ENCODE assay signal across 8 mouse cellular contexts in genomic region chr14:55540067-55540786, GRCm38 (mm10). TPM values are rescaled to one million over a fixed set of nuclear protein-coding genes. Genes with fewer than 3 reads are reported as not detected.
DNase-seq lines count a peak whose midpoint lies in the region; ATAC-seq lines count a peak whose summit lies in the region.

Gene Pck2 (plus strand): TSS chr14:55540266.

- H3K4me3 ChIP-seq in embryonic facial prominence, embryonic 15.5 days (replicated peaks), result peak within 1 kb of the TSS; percentile 59

- H3K4me1 ChIP-seq in embryonic facial prominence, embryonic 15.5 days, result peaks cover 22% of the 10 kb centered on the region

- peak within 1 kb of the TSS; percentile 82 for H3K4me2 ChIP-seq in embryonic facial prominence, embryonic 15.5 days (replicated peaks)

- H3K9ac ChIP-seq in embryonic facial prominence, embryonic 15.5 days, result peak within 1 kb of the TSS; percentile 69

- no peaks in the 10 kb centered on the region for H3K9me3 ChIP-seq in embryonic facial prominence, embryonic 15.5 days (replicated peaks)

- peaks cover 19% of the 10 kb centered on the region for H3K36me3 ChIP-seq in embryonic facial prominence, embryonic 15.5 days

- peak; percentile 90 for ATAC-seq in embryonic facial prominence, embryonic 15.5 days (ENCODE audit: insufficient number of reproducible peaks, low FRiP score, low TSS enrichment, low read depth)

- under 1% methylated on average over 32 of the region's 32 CpGs for WGBS in embryonic facial prominence, embryonic 15.5 days

- H3K27me3 ChIP-seq in embryonic facial prominence, embryonic 15.5 days, result no peaks in the 10 kb centered on the region

- H3K27ac ChIP-seq in embryonic facial prominence, embryonic 15.5 days (replicated peaks), result peak within 1 kb of the TSS; percentile 90

- peak; percentile 78 to 82 for DNase-seq in B cell, adult 2 months
- peak; percentile 72 to 73 for DNase-seq in adrenal gland, postnatal 4 days (ENCODE audit: low spot score in 2 of 2)
- peak; percentile 91 for DNase-seq in heart, adult 8-10 months (ENCODE audit: low spot score)
- DNase-seq in kidney, adult 9 months, result peak; percentile 92
- DNase-seq in liver, result peak; percentile 96
- DNase-seq in monocyte, adult 2 months (ENCODE audit: low read depth in 1 of 2, low spot score in 2 of 2), result peak; percentile 77 to 81
- DNase-seq in spleen, postnatal 4 days (ENCODE audit: low spot score in 2 of 2), result peak; percentile 92 to 93

RNA-seq across cellular contexts. Expression of gene Pck2, which starts in this region (rescaled TPM):
- total RNA-seq in adrenal gland, postnatal 4 days (2021), result 10 to 100 TPM; 63.4 to 64.0 TPM
- polyA plus RNA-seq in embryonic facial prominence, embryonic 15.5 days (2015; fragmentation: Nextera tagmentation; extraction: Ambion mirVana), result 38.3 and 48.2 TPM in 2 replicates
- 10 to 100 TPM in 2 of 4 experiments, 1 to 10 TPM in 2; 6.6 to 12.5 (median 9.3) TPM for total RNA-seq in heart, adult 8-10 months (2022)

Comparison
In these comparisons a context has a peak if more than half of its experiments do, and no peak if none do; other contexts are left out.
1. Peak in every context shown above with its lines: DNase-seq, ATAC-seq, H3K4me3 ChIP-seq and H3K27ac ChIP-seq.
2. RNA of gene Pck2 (total RNA-seq): 63.4 to 64.0 TPM in adrenal gland, postnatal 4 days; 6.6 to 12.5 TPM in heart, adult 8-10 months; every median in the first group is over 4 times any median in the second.